Mouse (Mus musculus) spleen, adult 2 months (tissue): ENCODE measurements around the gene Tmem108.

ENCODE experiments used
- CTCF ChIP-seq: fragments of 200-500 bp; IDR thresholded peaks from 2 replicates; pipeline ENCODE4 v1.5.1; 2011; ENCODE audit warnings: mild to moderate bottlenecking, inconsistent platforms; ENCODE audit not compliant: insufficient read depth, insufficient read length, insufficient replicate concordance; ENCODE audit errors: extremely low read depth
- POLR2A ChIP-seq: fragments of 200-500 bp; IDR thresholded peaks from 2 replicates; pipeline ENCODE4 v1.6.1; 2011; ENCODE audit warnings: low read depth, low read length, inconsistent platforms

GRCm38 (mm10) chr9:103512257-103512656 is 249.4 kb downstream of the Tmem108 start:
- TF ChIP-seq POLR2A (no peak), CTCF (no peak)
